Mouse (Mus musculus): ENCODE measurements around the gene Tgm7. TPM values are rescaled to one million over a fixed set of nuclear protein-coding genes. Genes with fewer than 3 reads are reported as not detected.

Gene Tgm7
- polyA plus RNA-seq (2012; rRNA removed), result 0.05 and 0.06 TPM in 2 replicates

GRCm38 (mm10) chr2:121109695-121110094, at the start of gene Tgm7:
Gene Tgm7 (minus strand): TSS chr2:121109795.

GRCm38 (mm10) chr2:121140018-121140882, 30.7 kb upstream of the Tgm7 start, which contains the start of the genes Adal and Lcmt2:
Gene Adal (plus strand): TSS chr2:121140428.
Gene Lcmt2 (minus strand): TSS chr2:121140653.

GRCm38 (mm10) chr2:121085480-121086185, 24.0 kb downstream of the Tgm7 start, which contains the start of gene Tgm5:
Gene Tgm5 (minus strand): TSS chr2:121085841.

Other genes starting within 250 kb of the Tgm7 start
- gene Ubr1, start 139.1 kb downstream of the Tgm7 start, polyA plus RNA-seq (2012; rRNA removed), result 17.3 and 20.9 TPM in 2 replicates
- gene Tmem62, start 132.8 kb downstream of the Tgm7 start, polyA plus RNA-seq (2012; rRNA removed), result 3.5 and 4.7 TPM in 2 replicates
- 44.7 and 49.1 TPM in 2 replicates for gene Ccndbp1, start 101.4 kb downstream of the Tgm7 start, polyA plus RNA-seq (2012; rRNA removed)
- gene Epb42, start 72.7 kb downstream of the Tgm7 start, polyA plus RNA-seq (2012; rRNA removed), result 12.7 and 15.0 TPM in 2 replicates
- gene Tgm5, start 24.0 kb downstream of the Tgm7 start, polyA plus RNA-seq (2012; rRNA removed), result 0.20 TPM in 1 of 2 replicates, not detected in the other
- gene Adal, start 30.6 kb upstream of the Tgm7 start, polyA plus RNA-seq (2012; rRNA removed), result 15.8 and 20.9 TPM in 2 replicates
- 6.8 and 8.9 TPM in 2 replicates for gene Lcmt2, start 30.9 kb upstream of the Tgm7 start, polyA plus RNA-seq (2012; rRNA removed)
- 37.1 and 58.8 TPM in 2 replicates for gene Tubgcp4, start 60.9 kb upstream of the Tgm7 start, polyA plus RNA-seq (2012; rRNA removed)
- 9.0 and 11.5 TPM in 2 replicates for gene Zscan29, start 61.3 kb upstream of the Tgm7 start, polyA plus RNA-seq (2012; rRNA removed)
- gene Trp53bp1, start 161.6 kb upstream of the Tgm7 start, polyA plus RNA-seq (2012; rRNA removed), result 129 and 166 TPM in 2 replicates
- 8.4 and 8.7 TPM in 2 replicates for gene Map1a, start 179.8 kb upstream of the Tgm7 start, polyA plus RNA-seq (2012; rRNA removed)
- 15.0 and 18.7 TPM in 2 replicates for gene Ppip5k1, start 245.6 kb upstream of the Tgm7 start, polyA plus RNA-seq (2012; rRNA removed)
- gene Ckmt1, start 247.9 kb upstream of the Tgm7 start, polyA plus RNA-seq (2012; rRNA removed), result 5.8 and 6.1 TPM in 2 replicates